Mouse (Mus musculus) midbrain, embryonic 11.5 days (tissue): ENCODE measurements around the gene Uap1. TPM values are rescaled to one million over a fixed set of nuclear protein-coding genes. Genes with fewer than 3 reads are reported as not detected.
A peak's percentile ranks its signal among the peaks of the same experiment; 100 is the strongest.

Source experiments
- ATAC-seq: fragments of 200-750 bp; cut with Nextera tagmentation; 2 replicates; pipeline ENCODE4 v1.8.0; 2017; ENCODE audit warnings: moderate TSS enrichment, moderate library complexity; ENCODE audit not compliant: low FRiP score
- DNase-seq: peaks from one replicate; pipeline ENCODE4 v3.0.0; 2015; ENCODE audit warnings: low spot score; ENCODE audit errors: missing footprints
- H3K27ac ChIP-seq: fragments of 300-500 bp; sonication (generic); 2 replicates; pipeline ENCODE4 v1.5.1; 2014; ENCODE audit warnings: low read depth, low read length
- H3K27me3 ChIP-seq: fragments of 300-500 bp; sonication (generic); 2 replicates; pipeline ENCODE4 v1.6.1; 2014; ENCODE audit warnings: mild to moderate bottlenecking, low read length, moderate library complexity, mixed read lengths; ENCODE audit not compliant: control insufficient read depth, insufficient read depth
- H3K36me3 ChIP-seq: fragments of 300-500 bp; sonication (generic); 2 replicates; pipeline ENCODE4 v1.6.1; 2014; ENCODE audit warnings: mild to moderate bottlenecking, low read length, moderate library complexity, mixed read lengths; ENCODE audit not compliant: control insufficient read depth, insufficient read depth
- H3K4me1 ChIP-seq: fragments of 300-500 bp; sonication (generic); 2 replicates; pipeline ENCODE4 v1.6.1; 2014; ENCODE audit warnings: low read length; ENCODE audit not compliant: control insufficient read depth, insufficient read depth
- H3K4me2 ChIP-seq: fragments of 300-500 bp; sonication (generic); 2 replicates; pipeline ENCODE4 v1.6.1; 2014; ENCODE audit warnings: mild to moderate bottlenecking, moderate library complexity
- H3K4me3 ChIP-seq: fragments of 300-500 bp; sonication (generic); 2 replicates; pipeline ENCODE4 v1.5.1; 2014; ENCODE audit warnings: low read depth, low read length
- H3K9ac ChIP-seq: fragments of 300-500 bp; sonication (generic); 2 replicates; pipeline ENCODE4 v1.6.1; 2014; ENCODE audit warnings: low read length
- H3K9me3 ChIP-seq: fragments of 300-500 bp; sonication (generic); 2 replicates; pipeline ENCODE4 v1.6.1; 2016; ENCODE audit warnings: low read length; ENCODE audit not compliant: control insufficient read depth
- WGBS: fragments of 180-500 bp; shearing (Covaris S2); extraction: QIAGEN DNeasy Blood & Tissue Kit; methylation state at CpG from one replicate; pipeline ENCODE4 v1.1.7; 2014; 5-methylcytosine and 5-hydroxymethylcytosine counted together
- polyA plus RNA-seq: library from polyadenylated mRNA; unstranded; fragments of >200 nt; fragmentation: Nextera tagmentation; extraction: Ambion mirVana; gene quantifications from 2 replicates; pipeline ENCODE4 v1.2.1, GENCODE M21; 2014

The Uap1 gene
- polyA plus RNA-seq, 1 experiment from 2014 or later = 61.7 TPM

- DNase-seq (no peak), ATAC-seq (no peak)
- Histone ChIP-seq H3K36me3 (peaks cover 22% of the 10 kb centered on the region), H3K9me3 (no peaks in the 10 kb centered on the region), H3K4me1 (no peaks in the 10 kb centered on the region), H3K27ac (no peak overlapping the region), H3K27me3 (no peaks in the 10 kb centered on the region), H3K4me3 (no peak overlapping the region), H3K9ac (no peak overlapping the region), H3K4me2 (no peak overlapping the region)
- WGBS = 95% methylated on average over 6 of the region's 6 CpGs
Observed at GRCm38 (mm10) chr1:170206395-170206794, 31.6 kb upstream of the Uap1 start.

- Histone ChIP-seq H3K9me3 (no peaks in the 10 kb centered on the region), H3K9ac (no peak overlapping the region), H3K4me1 (no peaks in the 10 kb centered on the region), H3K36me3 (peaks cover 5% of the 10 kb centered on the region; the same call in 1 of the 2 replicates), H3K27me3 (no peaks in the 10 kb centered on the region), H3K4me2 (no peak overlapping the region), H3K4me3 (no peak overlapping the region), H3K27ac (no peak overlapping the region)
- ATAC-seq (no peak), DNase-seq (no peak)
- 73% methylated on average over 3 of the region's 3 CpGs for WGBS
Observed at GRCm38 (mm10) chr1:170200379-170200778, 25.6 kb upstream of the Uap1 start.

GRCm38 (mm10) chr1:170196211-170196610 is 21.5 kb upstream of the Uap1 start:
- Histone ChIP-seq H3K4me1 (no peaks in the 10 kb centered on the region), H3K27me3 (no peaks in the 10 kb centered on the region), H3K9ac (no peak overlapping the region), H3K4me2 (no peak overlapping the region), H3K36me3 (peaks cover 6% of the 10 kb centered on the region; the same call in 1 of the 2 replicates), H3K9me3 (no peaks in the 10 kb centered on the region), H3K27ac (no peak overlapping the region), H3K4me3 (no peak overlapping the region)
- DNase-seq (no peak), ATAC-seq (no peak)
- WGBS = 95% methylated on average over 8 of the region's 8 CpGs

- peak; percentile 59 for DNase-seq
- Histone ChIP-seq H3K4me1 (no peaks in the 10 kb centered on the region), H3K4me2 (no peak overlapping the region), H3K4me3 (no peak overlapping the region), H3K27ac (no peak overlapping the region), H3K9me3 (no peaks in the 10 kb centered on the region), H3K9ac (no peak overlapping the region), H3K36me3 (peaks cover 3% of the 10 kb centered on the region; the same call in 1 of the 2 replicates), H3K27me3 (no peaks in the 10 kb centered on the region)
- ATAC-seq = no peak
- 90% methylated on average over 1 of the region's 1 CpGs for WGBS
Observed at GRCm38 (mm10) chr1:170191925-170192324, 17.2 kb upstream of the Uap1 start.

- WGBS = 87% methylated on average over 4 of the region's 4 CpGs
- Histone ChIP-seq H3K9ac (no peak overlapping the region), H3K4me3 (no peak overlapping the region), H3K36me3 (peaks cover 3% of the 10 kb centered on the region; the same call in 1 of the 2 replicates), H3K27me3 (no peaks in the 10 kb centered on the region), H3K9me3 (no peaks in the 10 kb centered on the region), H3K4me1 (no peaks in the 10 kb centered on the region), H3K27ac (no peak overlapping the region), H3K4me2 (no peak overlapping the region)
- DNase-seq (peak; percentile 49), ATAC-seq (no peak)
Observed at GRCm38 (mm10) chr1:170190225-170190624, 15.5 kb upstream of the Uap1 start.

GRCm38 (mm10) chr1:170188601-170189000 is 13.8 kb upstream of the Uap1 start:
- ATAC-seq (no peak), DNase-seq (peak; percentile 70)
- Histone ChIP-seq H3K4me2 (no peak overlapping the region), H3K9ac (no peak overlapping the region), H3K9me3 (no peaks in the 10 kb centered on the region), H3K27ac (no peak overlapping the region), H3K27me3 (no peaks in the 10 kb centered on the region), H3K4me3 (no peak overlapping the region), H3K4me1 (no peaks in the 10 kb centered on the region), H3K36me3 (peaks cover 3% of the 10 kb centered on the region; the same call in 1 of the 2 replicates)
- WGBS = 83% methylated on average over 11 of the region's 11 CpGs

- Histone ChIP-seq H3K27ac (no peak overlapping the region), H3K36me3 (no peaks in the 10 kb centered on the region), H3K4me3 (no peak overlapping the region), H3K9ac (no peak overlapping the region), H3K4me1 (no peaks in the 10 kb centered on the region), H3K27me3 (no peaks in the 10 kb centered on the region), H3K4me2 (no peak overlapping the region), H3K9me3 (no peaks in the 10 kb centered on the region)
- DNase-seq (peak; percentile 54), ATAC-seq (no peak)
- 88% methylated on average over 5 of the region's 5 CpGs for WGBS
Observed at GRCm38 (mm10) chr1:170186531-170186930, 11.8 kb upstream of the Uap1 start.

GRCm38 (mm10) chr1:170185137-170185536 is 10.4 kb upstream of the Uap1 start:
- DNase-seq (no peak), ATAC-seq (no peak)
- WGBS = 89% methylated on average over 3 of the region's 3 CpGs
- Histone ChIP-seq H3K36me3 (no peaks in the 10 kb centered on the region), H3K4me3 (no peak overlapping the region), H3K27me3 (no peaks in the 10 kb centered on the region), H3K9me3 (no peaks in the 10 kb centered on the region), H3K27ac (no peak overlapping the region), H3K9ac (no peak overlapping the region), H3K4me2 (no peak overlapping the region), H3K4me1 (no peaks in the 10 kb centered on the region)

- H3K27me3 ChIP-seq = no peaks in the 10 kb centered on the region
- H3K36me3 ChIP-seq = no peaks in the 10 kb centered on the region
- H3K4me2 ChIP-seq = no peak overlapping the region
- ATAC-seq = no peak
- H3K9ac ChIP-seq = no peak overlapping the region
- DNase-seq = no peak
- no peak overlapping the region for H3K27ac ChIP-seq
- no peaks in the 10 kb centered on the region for H3K9me3 ChIP-seq
- no peaks in the 10 kb centered on the region for H3K4me1 ChIP-seq
- H3K4me3 ChIP-seq = no peak overlapping the region
Observed at GRCm38 (mm10) chr1:170182706-170183105, 7.9 kb upstream of the Uap1 start.
